Mouse (Mus musculus) hindbrain, postnatal 0 days (tissue): ENCODE measurements around the gene Wdr4. TPM values are rescaled to one million over a fixed set of nuclear protein-coding genes. Genes with fewer than 3 reads are reported as not detected.
A peak's percentile ranks its signal among the peaks of the same experiment; 100 is the strongest.
"Not testable (repeated sequence)": the region's sequence is repeated elsewhere in the genome, so short reads cannot be mapped to it uniquely, and the experiment has no call there.

Source experiments
- ATAC-seq: fragments of 200-750 bp; cut with Nextera tagmentation; 2 replicates; pipeline ENCODE4 v1.8.0; 2017; ENCODE audit warnings: mild to moderate bottlenecking, moderate TSS enrichment, moderate library complexity
- DNase-seq: peaks from one replicate; pipeline ENCODE4 v3.0.0-alpha.2; 2015; ENCODE audit warnings: low spot score
- H3K27ac ChIP-seq: fragments of 300-500 bp; sonication (generic); 2 replicates; pipeline ENCODE4 v1.5.1; 2014; ENCODE audit warnings: mild to moderate bottlenecking
- H3K27me3 ChIP-seq: fragments of 300-500 bp; sonication (generic); 2 replicates; pipeline ENCODE4 v1.6.1; 2014; ENCODE audit warnings: low read length, mixed read lengths; ENCODE audit not compliant: insufficient read depth
- H3K36me3 ChIP-seq: fragments of 300-500 bp; sonication (generic); 2 replicates; pipeline ENCODE4 v1.6.1; 2014; ENCODE audit warnings: low read length, mixed read lengths; ENCODE audit not compliant: insufficient read depth
- H3K4me1 ChIP-seq: fragments of 300-500 bp; sonication (generic); 2 replicates; pipeline ENCODE4 v1.6.1; 2014; ENCODE audit warnings: antibody characterized with exemption, low read length, mixed read lengths; ENCODE audit not compliant: insufficient read depth
- H3K4me2 ChIP-seq: fragments of 300-500 bp; sonication (generic); 2 replicates; pipeline ENCODE4 v1.6.1; 2014; ENCODE audit warnings: low read depth, mild to moderate bottlenecking, low read length, moderate library complexity, mixed read lengths
- H3K4me3 ChIP-seq: fragments of 300-500 bp; sonication (generic); 2 replicates; pipeline ENCODE4 v1.5.1; 2014; ENCODE audit warnings: low read length
- H3K9ac ChIP-seq: fragments of 300-500 bp; sonication (generic); replicated peaks from 2 replicates; pipeline ENCODE4 v1.6.1; 2014; ENCODE audit warnings: mild to moderate bottlenecking, low read length, moderate library complexity, mixed read lengths
- H3K9me3 ChIP-seq: fragments of 300-500 bp; sonication (generic); 2 replicates; pipeline ENCODE4 v1.6.1; 2016; ENCODE audit warnings: low read length, mixed read lengths
- CTCF ChIP-seq: IDR thresholded peaks from 2 replicates; pipeline ENCODE4 v1.5.1; 2016; ENCODE audit warnings: antibody characterized with exemption, control low read depth, low read depth
- WGBS: fragments of 180-500 bp; shearing (Covaris S2); extraction: QIAGEN DNeasy Blood & Tissue Kit; methylation state at CpG from one replicate; pipeline ENCODE4 v1.1.7; 2014; 5-methylcytosine and 5-hydroxymethylcytosine counted together
- polyA plus RNA-seq: library from polyadenylated mRNA; unstranded; fragments of >200 nt; fragmentation: Nextera tagmentation; extraction: Ambion mirVana; gene quantifications from 2 replicates; pipeline ENCODE4 v1.2.1, GENCODE M21; 2015
- total RNA-seq: library from RNA; depleted of rRNA; stranded (reverse); fragments of >200 nt; gene quantifications from 2 replicates; pipeline ENCODE4 v1.2.3, GENCODE M21; 2014

Wdr4 gene
- total and polyA plus RNA-seq, 2 experiments from 2014 or later: 26.8 to 56.5 TPM

- H3K9ac ChIP-seq: peak overlapping the region; percentile 54
- 7% methylated on average over 12 of the region's 12 CpGs for whole genome bisulfite sequencing
- H3K4me1 ChIP-seq: peaks cover 28% of the 10 kb centered on the region
- H3K4me3 ChIP-seq: peak overlapping the region; percentile 34
- H3K27me3 ChIP-seq: no peaks in the 10 kb centered on the region
- H3K4me2 ChIP-seq: peak overlapping the region; percentile 65
- TF ChIP-seq CTCF: no peak
- H3K9me3 ChIP-seq: no peaks in the 10 kb centered on the region
- no peak for ATAC-seq
- H3K27ac ChIP-seq: peak overlapping the region; percentile 95
- no peaks in the 10 kb centered on the region for H3K36me3 ChIP-seq
- peak; percentile 59 for DNase-seq
Measured at GRCm38 (mm10) chr17:31563632-31564014, 43.8 kb upstream of the Wdr4 start.

DNA sequence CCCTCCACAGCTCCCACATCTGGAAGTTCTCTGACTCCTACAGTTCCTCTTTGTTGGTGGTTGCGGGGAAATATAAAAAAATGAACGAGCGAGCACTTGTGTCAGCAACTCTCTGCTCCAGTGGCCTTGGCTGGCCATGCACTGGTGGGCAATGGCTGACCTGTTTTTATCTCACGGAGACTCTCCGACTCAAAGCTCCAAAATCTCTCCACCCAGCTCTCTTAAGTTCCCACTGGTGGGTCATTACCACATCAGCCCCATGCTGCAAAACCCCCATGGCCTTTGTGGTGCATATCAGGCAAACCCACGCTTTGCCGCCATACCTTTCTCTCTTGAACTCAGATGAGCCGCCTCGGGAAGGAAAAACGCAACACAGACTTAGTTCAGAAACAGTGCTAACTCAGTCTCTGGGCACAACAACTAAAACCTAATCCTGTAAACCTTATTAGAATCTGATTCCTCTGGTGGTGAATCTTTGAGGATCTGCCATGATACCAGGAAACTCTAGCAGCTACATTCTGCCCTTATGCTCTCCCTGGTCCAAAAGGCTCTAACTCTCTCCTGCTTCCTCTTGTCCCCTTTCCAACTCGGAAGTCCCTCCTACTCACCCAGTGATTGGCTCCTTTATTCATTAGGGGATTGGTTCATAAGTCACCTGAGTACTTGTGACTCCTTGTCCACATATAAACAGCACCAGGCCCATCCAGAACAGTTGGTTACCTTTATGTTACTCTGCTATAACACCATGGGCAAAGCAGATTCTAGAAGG lies 39.4 kb upstream of the Wdr4 start:
- no peaks in the 10 kb centered on the region for H3K36me3 ChIP-seq
- DNase-seq: no peak
- H3K4me3 ChIP-seq: no peak overlapping the region
- no peaks in the 10 kb centered on the region for H3K27me3 ChIP-seq
- 87% methylated on average over 11 of the region's 11 CpGs for WGBS
- no peaks in the 10 kb centered on the region for H3K9me3 ChIP-seq
- no peak overlapping the region for H3K27ac ChIP-seq
- H3K4me1 ChIP-seq: peaks cover 14% of the 10 kb centered on the region
- TF ChIP-seq CTCF: no peak
- no peak overlapping the region for H3K9ac ChIP-seq
- no peak for ATAC-seq
- no peak overlapping the region for H3K4me2 ChIP-seq

- H3K4me3 ChIP-seq: no peak overlapping the region
- H3K27me3 ChIP-seq: no peaks in the 10 kb centered on the region
- no peak overlapping the region for H3K9ac ChIP-seq
- no peaks in the 10 kb centered on the region for H3K36me3 ChIP-seq
- TF ChIP-seq CTCF: no peak
- peak overlapping the region; percentile 49; the same call in 1 of the 2 replicates for H3K27ac ChIP-seq
- H3K9me3 ChIP-seq: no peaks in the 10 kb centered on the region
- 76% methylated on average over 10 of the region's 10 CpGs for WGBS
- H3K4me2 ChIP-seq: no peak overlapping the region
- DNase-seq: no peak
- peaks cover 8% of the 10 kb centered on the region; the same call in 1 of the 2 replicates for H3K4me1 ChIP-seq
- 0 out of 2 replicates have a peak, but pooled peaks have one; percentile 21 for ATAC-seq
Measured at GRCm38 (mm10) chr17:31557947-31558542, 38.3 kb upstream of the Wdr4 start.

DNA sequence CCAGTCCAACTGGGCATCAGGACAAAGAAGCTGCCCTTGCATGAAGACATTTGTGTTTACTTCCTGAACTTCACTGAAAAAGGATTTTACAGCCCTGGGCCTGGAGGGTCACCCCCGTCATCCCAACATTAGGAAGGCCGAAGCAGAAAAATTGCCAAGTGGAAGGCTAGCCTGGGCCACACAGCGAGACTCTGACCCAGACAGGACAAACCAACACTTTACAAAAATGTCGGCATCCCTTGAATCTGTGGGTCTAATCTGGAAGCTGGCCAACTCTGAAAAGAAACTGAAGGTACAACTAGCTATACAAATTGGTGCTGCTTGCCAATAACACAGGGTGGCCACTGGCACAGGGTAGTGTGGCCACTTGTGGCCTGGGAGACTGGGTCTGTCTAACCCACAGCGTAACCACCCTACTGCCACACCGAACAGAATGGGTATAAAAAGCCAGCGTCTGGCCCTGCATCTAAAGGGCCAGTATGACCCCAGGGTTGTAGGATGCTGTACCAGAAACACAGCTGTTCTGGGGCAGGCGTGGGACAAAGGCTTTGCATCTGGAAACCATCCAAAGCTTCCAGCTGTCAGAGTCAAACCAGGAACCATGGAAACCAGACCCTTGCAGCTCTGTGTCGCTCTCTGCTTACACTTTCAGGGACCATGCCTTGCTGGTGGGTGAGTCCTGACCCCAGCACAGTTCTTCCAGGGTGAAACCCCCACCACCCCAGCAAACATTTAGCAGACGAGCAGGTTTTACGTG lies 37.5 kb upstream of the Wdr4 start:
- peak; percentile 81 for ATAC-seq
- DNase-seq: peak; percentile 78
- H3K27me3 ChIP-seq: no peaks in the 10 kb centered on the region
- H3K4me3 ChIP-seq: no peak overlapping the region
- H3K4me2 ChIP-seq: no peak overlapping the region
- no peaks in the 10 kb centered on the region for H3K36me3 ChIP-seq
- no peak overlapping the region for H3K9ac ChIP-seq
- no peaks in the 10 kb centered on the region for H3K9me3 ChIP-seq
- peaks cover 8% of the 10 kb centered on the region; the same call in 1 of the 2 replicates for H3K4me1 ChIP-seq
- TF ChIP-seq CTCF: no peak
- WGBS: 43% methylated on average over 11 of the region's 11 CpGs
- H3K27ac ChIP-seq: peak overlapping the region; percentile 49

- H3K4me3 ChIP-seq: no peak overlapping the region
- H3K4me2 ChIP-seq: no peak overlapping the region
- 62% methylated on average over 4 of the region's 4 CpGs for WGBS
- DNase-seq (no peak), ATAC-seq (no peak)
- peaks cover 8% of the 10 kb centered on the region; the same call in 1 of the 2 replicates for H3K4me1 ChIP-seq
- no peaks in the 10 kb centered on the region for H3K9me3 ChIP-seq
- 0 out of 2 replicates have a peak overlapping the region, but pooled peaks have one; percentile 2 for H3K27ac ChIP-seq
- no peaks in the 10 kb centered on the region for H3K36me3 ChIP-seq
- H3K27me3 ChIP-seq: no peaks in the 10 kb centered on the region
- no peak overlapping the region for H3K9ac ChIP-seq
- no peak for TF ChIP-seq CTCF
Measured at GRCm38 (mm10) chr17:31556253-31556652, 36.5 kb upstream of the Wdr4 start.

- H3K9ac ChIP-seq, H3K4me1 ChIP-seq, H3K27ac ChIP-seq, H3K9me3 ChIP-seq, ATAC-seq, H3K4me3 ChIP-seq, H3K27me3 ChIP-seq, H3K4me2 ChIP-seq, H3K36me3 ChIP-seq, DNase-seq: not testable (repeated sequence)
- 96% methylated on average over 23 of the region's 23 CpGs for WGBS
Measured at GRCm38 (mm10) chr17:31552601-31553000, 32.8 kb upstream of the Wdr4 start.
